Mouse (Mus musculus) liver, postnatal 0 days (tissue): ENCODE measurements around the gene Ccnk. TPM values are rescaled to one million over a fixed set of nuclear protein-coding genes. Genes with fewer than 3 reads are reported as not detected.

Experiments used
- ATAC-seq: fragments of 200-750 bp; cut with Nextera tagmentation; 2 replicates; pipeline ENCODE4 v1.8.0; 2017; ENCODE audit warnings: mild to moderate bottlenecking, moderate library complexity
- DNase-seq: peaks from one replicate; pipeline ENCODE4 v3.0.0-alpha.2; 2016
- H3K27ac ChIP-seq: fragments of 300-500 bp; sonication (generic); 2 replicates; pipeline ENCODE4 v1.5.1; 2014; ENCODE audit warnings: antibody characterized with exemption, moderate library complexity, mild to moderate bottlenecking, low read depth
- H3K27me3 ChIP-seq: fragments of 300-500 bp; sonication (generic); 2 replicates; pipeline ENCODE4 v1.6.1; 2014; ENCODE audit warnings: low read length, control low read depth, mixed read lengths; ENCODE audit not compliant: insufficient read depth
- H3K36me3 ChIP-seq: fragments of 300-500 bp; sonication (generic); replicated peaks from 2 replicates; pipeline ENCODE4 v1.6.1; 2014; ENCODE audit warnings: mild to moderate bottlenecking, control low read depth, low read length, moderate library complexity, mixed read lengths; ENCODE audit not compliant: insufficient read depth
- H3K4me1 ChIP-seq: fragments of 300-500 bp; sonication (generic); 2 replicates; pipeline ENCODE4 v1.6.1; 2014; ENCODE audit warnings: antibody characterized with exemption, mild to moderate bottlenecking, control low read depth; ENCODE audit not compliant: insufficient read depth
- H3K4me2 ChIP-seq: fragments of 300-500 bp; sonication (generic); 2 replicates; pipeline ENCODE4 v1.6.1; 2014; ENCODE audit warnings: low read depth, mild to moderate bottlenecking, low read length, moderate library complexity, mixed read lengths
- H3K4me3 ChIP-seq: fragments of 300-500 bp; sonication (generic); 2 replicates; pipeline ENCODE4 v1.5.1; 2014; ENCODE audit warnings: low read depth, low read length
- H3K9ac ChIP-seq: fragments of 300-500 bp; sonication (generic); replicated peaks from 2 replicates; pipeline ENCODE4 v1.6.1; 2014; ENCODE audit warnings: mild to moderate bottlenecking, moderate library complexity
- H3K9me3 ChIP-seq: fragments of 300-500 bp; sonication (generic); 2 replicates; pipeline ENCODE4 v1.6.1; 2016; ENCODE audit warnings: mild to moderate bottlenecking, control low read depth, low read length, mixed read lengths
- CTCF ChIP-seq: sonication (generic); IDR thresholded peaks from 2 replicates; pipeline ENCODE4 v1.5.1; 2016; ENCODE audit warnings: antibody characterized with exemption, low read depth
- EP300 ChIP-seq: IDR thresholded peaks from 2 replicates; pipeline ENCODE4 v1.6.1; 2016; ENCODE audit warnings: antibody characterized with exemption, low read depth, mild to moderate bottlenecking
- WGBS: fragments of 180-500 bp; shearing (Covaris S2); extraction: QIAGEN DNeasy Blood & Tissue Kit; methylation state at CpG from one replicate; pipeline ENCODE4 v1.1.7; 2014; ENCODE audit not compliant: insufficient replicate concordance; 5-methylcytosine and 5-hydroxymethylcytosine counted together
- polyA plus RNA-seq: library from polyadenylated mRNA; unstranded; fragments of >200 nt; fragmentation: Nextera tagmentation; extraction: Ambion mirVana; gene quantifications from 2 replicates; pipeline ENCODE4 v1.2.1, GENCODE M21; 2015

Gene Ccnk
- polyA plus RNA-seq, 1 experiment from 2014 or later, result 1.7 TPM

- DNase-seq (no peak), ATAC-seq (no peak)
- TF ChIP-seq CTCF (no peak), EP300 (no peak)
- Histone ChIP-seq H3K4me2 (no peak overlapping the region), H3K9ac (no peak overlapping the region), H3K27ac (no peak overlapping the region), H3K9me3 (no peaks in the 10 kb centered on the region), H3K36me3 (no peaks in the 10 kb centered on the region), H3K4me3 (no peak overlapping the region), H3K4me1 (no peaks in the 10 kb centered on the region), H3K27me3 (no peaks in the 10 kb centered on the region)
- WGBS, result 65% methylated on average over 15 of the region's 15 CpGs
Observed at GRCm38 (mm10) chr12:108219163-108219562, 39.8 kb downstream of the Ccnk start.

GRCm38 (mm10) chr12:108219825-108220616, 40.6 kb downstream of the Ccnk start:
- H3K4me3 ChIP-seq, result no peak overlapping the region
- no peak for TF ChIP-seq EP300
- no peaks in the 10 kb centered on the region for H3K9me3 ChIP-seq
- 77% methylated on average over 21 of the region's 21 CpGs for WGBS
- no peaks in the 10 kb centered on the region for H3K27me3 ChIP-seq
- no peaks in the 10 kb centered on the region for H3K4me1 ChIP-seq
- no peak overlapping the region for H3K4me2 ChIP-seq
- DNase-seq (no peak), ATAC-seq (no peak)
- H3K9ac ChIP-seq, result no peak overlapping the region
- no peaks in the 10 kb centered on the region for H3K36me3 ChIP-seq
- H3K27ac ChIP-seq, result no peak overlapping the region

- Histone ChIP-seq H3K27me3 (no peaks in the 10 kb centered on the region), H3K36me3 (no peaks in the 10 kb centered on the region), H3K4me2 (no peak overlapping the region), H3K27ac (no peak overlapping the region), H3K4me3 (no peak overlapping the region), H3K9me3 (no peaks in the 10 kb centered on the region), H3K9ac (no peak overlapping the region), H3K4me1 (no peaks in the 10 kb centered on the region)
- no peak for DNase-seq
- ATAC-seq, result no peak
- TF ChIP-seq EP300, result no peak
- TF ChIP-seq CTCF, result no peak
- 69% methylated on average over 12 of the region's 12 CpGs for WGBS
Observed at GRCm38 (mm10) chr12:108220621-108221020, 41.2 kb downstream of the Ccnk start.

DNA sequence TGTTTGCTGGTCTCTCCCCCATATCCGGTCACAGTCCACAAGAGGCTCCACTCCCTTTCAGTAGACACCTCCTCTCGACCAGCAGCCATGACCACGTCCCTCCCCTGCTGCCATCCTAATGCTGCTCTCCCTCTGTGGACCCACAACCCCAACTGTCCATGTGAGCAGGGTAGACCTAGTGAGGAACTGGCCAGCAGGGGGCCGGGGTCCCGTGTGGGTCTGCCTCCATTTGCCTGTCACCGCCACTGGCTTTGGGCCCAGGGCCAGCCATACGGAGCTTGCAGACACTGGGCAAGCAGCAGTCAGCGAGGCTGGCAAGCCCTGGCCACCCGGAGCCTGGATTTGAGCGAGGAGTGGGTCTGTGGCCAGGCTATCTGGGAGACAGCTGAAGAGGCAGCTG, 41.8 kb downstream of the Ccnk start:
- Histone ChIP-seq H3K27me3 (no peaks in the 10 kb centered on the region), H3K4me1 (no peaks in the 10 kb centered on the region), H3K4me2 (no peak overlapping the region), H3K4me3 (no peak overlapping the region), H3K27ac (no peak overlapping the region), H3K9ac (no peak overlapping the region), H3K9me3 (no peaks in the 10 kb centered on the region), H3K36me3 (no peaks in the 10 kb centered on the region)
- no peak for ATAC-seq
- TF ChIP-seq CTCF (peak; percentile 35), EP300 (no peak)
- 66% methylated on average over 10 of the region's 10 CpGs for WGBS
- DNase-seq, result no peak

DNA sequence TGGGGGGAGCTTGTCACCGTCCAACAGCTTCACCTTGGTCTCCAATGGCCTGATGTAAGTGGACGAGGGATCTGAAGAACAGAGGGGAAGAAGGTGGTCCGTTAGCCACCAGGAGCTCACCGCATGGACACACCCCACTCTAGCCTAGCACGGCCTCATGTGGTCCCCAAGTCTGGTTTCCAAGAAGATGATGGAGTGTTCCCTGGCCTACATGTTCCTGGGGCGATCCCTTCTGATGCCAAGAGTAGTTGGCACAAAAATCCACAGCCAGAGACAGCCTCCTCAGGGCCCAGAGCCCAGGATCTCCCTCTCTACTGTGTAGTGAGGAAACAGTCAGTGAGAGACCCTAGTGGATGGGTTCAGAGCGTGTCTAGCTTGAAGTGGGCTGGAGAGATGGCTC, 42.3 kb downstream of the Ccnk start:
- H3K4me1 ChIP-seq, result no peaks in the 10 kb centered on the region
- H3K4me3 ChIP-seq, result no peak overlapping the region
- DNase-seq (no peak), ATAC-seq (no peak)
- 78% methylated on average over 7 of the region's 7 CpGs for WGBS
- H3K9ac ChIP-seq, result no peak overlapping the region
- H3K36me3 ChIP-seq, result no peaks in the 10 kb centered on the region
- no peak overlapping the region for H3K27ac ChIP-seq
- no peaks in the 10 kb centered on the region for H3K27me3 ChIP-seq
- no peaks in the 10 kb centered on the region for H3K9me3 ChIP-seq
- TF ChIP-seq EP300 (no peak), CTCF (no peak)
- no peak overlapping the region for H3K4me2 ChIP-seq

DNA sequence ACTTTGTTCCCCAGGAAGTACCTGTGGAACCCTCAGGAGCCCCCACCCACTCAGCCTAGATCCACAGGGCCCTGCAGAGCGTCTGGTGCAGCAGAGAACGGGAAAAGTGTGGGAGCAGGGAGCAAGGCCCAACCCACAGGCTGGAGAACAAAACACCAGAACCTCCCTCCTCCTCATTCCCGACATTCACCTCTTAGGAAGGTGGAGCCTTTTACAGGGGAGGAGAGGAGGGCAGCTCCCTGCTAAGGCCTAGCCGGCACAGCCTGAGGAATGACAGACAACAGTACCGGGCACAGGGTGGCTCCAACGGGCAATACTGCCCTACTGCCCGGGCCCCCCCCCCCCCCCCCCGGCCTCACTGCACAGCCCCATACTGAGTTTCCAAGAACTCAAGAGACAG, 44.0 kb downstream of the Ccnk start:
- no peak overlapping the region for H3K27ac ChIP-seq
- no peaks in the 10 kb centered on the region for H3K4me1 ChIP-seq
- H3K4me3 ChIP-seq, result no peak overlapping the region
- H3K9me3 ChIP-seq, result no peaks in the 10 kb centered on the region
- 71% methylated on average over 6 of the region's 8 CpGs for WGBS
- TF ChIP-seq EP300, result no peak
- TF ChIP-seq CTCF, result no peak
- H3K9ac ChIP-seq, result no peak overlapping the region
- DNase-seq (no peak), ATAC-seq (no peak)
- no peak overlapping the region for H3K4me2 ChIP-seq
- no peaks in the 10 kb centered on the region for H3K36me3 ChIP-seq
- H3K27me3 ChIP-seq, result no peaks in the 10 kb centered on the region
